Mouse (Mus musculus) neural tube, embryonic 14.5 days (tissue): ENCODE measurements at regions not wholly inside any gene's neighbourhood (a gene's known extent, or its start where the extent isn't known, plus 50 kb on each side); places are given as distances from the start of the nearest gene placed in this dataset.

Experiments used
- ATAC-seq: fragments of 200-750 bp; cut with Nextera tagmentation; 2 replicates; pipeline ENCODE4 v1.8.0; 2017; ENCODE audit warnings: low read depth, mild to moderate bottlenecking, moderate TSS enrichment, moderate library complexity
- H3K27ac ChIP-seq: fragments of 300-500 bp; sonication (generic); 2 replicates; pipeline ENCODE4 v1.5.1; 2014; ENCODE audit warnings: low read depth, mild to moderate bottlenecking, control low read depth, low read length, moderate library complexity, mixed read lengths
- H3K27me3 ChIP-seq: fragments of 300-500 bp; sonication (generic); 2 replicates; pipeline ENCODE4 v1.6.1; 2014; ENCODE audit warnings: low read length; ENCODE audit not compliant: control insufficient read depth, insufficient read depth
- H3K36me3 ChIP-seq: fragments of 300-500 bp; sonication (generic); 2 replicates; pipeline ENCODE4 v1.6.1; 2014; ENCODE audit warnings: low read length, mixed read lengths; ENCODE audit not compliant: control insufficient read depth, insufficient read depth
- H3K4me1 ChIP-seq: fragments of 300-500 bp; sonication (generic); 2 replicates; pipeline ENCODE4 v1.6.1; 2014; ENCODE audit warnings: low read length; ENCODE audit not compliant: control insufficient read depth, insufficient read depth
- H3K4me2 ChIP-seq: fragments of 300-500 bp; sonication (generic); 2 replicates; pipeline ENCODE4 v1.6.1; 2014; ENCODE audit warnings: mild to moderate bottlenecking, low read depth, low read length, control low read depth
- H3K4me3 ChIP-seq: fragments of 300-500 bp; sonication (generic); 2 replicates; pipeline ENCODE4 v1.5.1; 2014; ENCODE audit warnings: low read depth, low read length, control low read depth, mixed read lengths
- H3K9ac ChIP-seq: fragments of 300-500 bp; sonication (generic); replicated peaks from 2 replicates; pipeline ENCODE4 v1.6.1; 2014; ENCODE audit warnings: low read depth, mild to moderate bottlenecking, control low read depth, low read length, mixed read lengths
- H3K9me3 ChIP-seq: fragments of 300-500 bp; sonication (generic); 2 replicates; pipeline ENCODE4 v1.6.1; 2016; ENCODE audit warnings: low read length; ENCODE audit not compliant: control insufficient read depth
- WGBS: fragments of 180-500 bp; shearing (Covaris S2); extraction: QIAGEN DNeasy Blood & Tissue Kit; methylation state at CpG from one replicate; pipeline ENCODE4 v1.1.7; 2014; 5-methylcytosine and 5-hydroxymethylcytosine counted together

- no peaks in the 10 kb centered on the region for H3K9me3 ChIP-seq
- no peak for ATAC-seq
- H3K4me3 ChIP-seq = no peak overlapping the region
- no peak overlapping the region for H3K4me2 ChIP-seq
- no peaks in the 10 kb centered on the region for H3K4me1 ChIP-seq
- WGBS = 92% methylated on average over 4 of the region's 4 CpGs
- no peak overlapping the region for H3K9ac ChIP-seq
- H3K36me3 ChIP-seq = no peaks in the 10 kb centered on the region
- no peak overlapping the region for H3K27ac ChIP-seq
- H3K27me3 ChIP-seq = no peaks in the 10 kb centered on the region
Measured at GRCm38 (mm10) chr17:7643640-7644039, 183.5 kb downstream of the Fndc1 start.

- peak; percentile 71 for ATAC-seq
- H3K27me3 ChIP-seq = no peaks in the 10 kb centered on the region
- no peaks in the 10 kb centered on the region for H3K36me3 ChIP-seq
- no peak overlapping the region for H3K27ac ChIP-seq
- H3K4me2 ChIP-seq = no peak overlapping the region
- H3K4me3 ChIP-seq = no peak overlapping the region
- no peaks in the 10 kb centered on the region for H3K9me3 ChIP-seq
- no peak overlapping the region for H3K9ac ChIP-seq
- H3K4me1 ChIP-seq = no peaks in the 10 kb centered on the region
- 40% methylated on average over 3 of the region's 3 CpGs for WGBS
Measured at GRCm38 (mm10) chr17:7642442-7642887, 184.6 kb downstream of the Fndc1 start.

- no peak overlapping the region for H3K4me2 ChIP-seq
- no peaks in the 10 kb centered on the region for H3K4me1 ChIP-seq
- 81% methylated on average over 5 of the region's 5 CpGs for WGBS
- no peaks in the 10 kb centered on the region for H3K9me3 ChIP-seq
- H3K36me3 ChIP-seq = no peaks in the 10 kb centered on the region
- no peak overlapping the region for H3K27ac ChIP-seq
- no peak overlapping the region for H3K4me3 ChIP-seq
- H3K9ac ChIP-seq = no peak overlapping the region
- H3K27me3 ChIP-seq = no peaks in the 10 kb centered on the region
- no peak for ATAC-seq
Measured at GRCm38 (mm10) chr17:7634291-7634664, 192.8 kb downstream of the Fndc1 start.

GRCm38 (mm10) chr17:7633382-7634290, 193.5 kb downstream of the Fndc1 start:
- Histone ChIP-seq H3K9ac (no peak overlapping the region), H3K27me3 (no peaks in the 10 kb centered on the region), H3K36me3 (no peaks in the 10 kb centered on the region), H3K9me3 (no peaks in the 10 kb centered on the region), H3K27ac (no peak overlapping the region), H3K4me2 (no peak overlapping the region), H3K4me3 (no peak overlapping the region), H3K4me1 (no peaks in the 10 kb centered on the region)
- no peak for ATAC-seq
- WGBS = 73% methylated on average over 9 of the region's 9 CpGs

GRCm38 (mm10) chr17:7625746-7626145, 201.4 kb downstream of the Fndc1 start:
- 82% methylated on average over 3 of the region's 3 CpGs for WGBS
- no peaks in the 10 kb centered on the region for H3K36me3 ChIP-seq
- no peak overlapping the region for H3K9ac ChIP-seq
- H3K4me3 ChIP-seq = no peak overlapping the region
- no peaks in the 10 kb centered on the region for H3K9me3 ChIP-seq
- no peak overlapping the region for H3K27ac ChIP-seq
- no peak for ATAC-seq
- H3K4me1 ChIP-seq = no peaks in the 10 kb centered on the region
- no peak overlapping the region for H3K4me2 ChIP-seq
- H3K27me3 ChIP-seq = no peaks in the 10 kb centered on the region

- no peak overlapping the region for H3K27ac ChIP-seq
- 95% methylated on average over 3 of the region's 3 CpGs for WGBS
- H3K27me3 ChIP-seq = no peaks in the 10 kb centered on the region
- no peaks in the 10 kb centered on the region for H3K9me3 ChIP-seq
- no peaks in the 10 kb centered on the region for H3K4me1 ChIP-seq
- H3K36me3 ChIP-seq = no peaks in the 10 kb centered on the region
- no peak overlapping the region for H3K4me2 ChIP-seq
- no peak overlapping the region for H3K9ac ChIP-seq
- H3K4me3 ChIP-seq = no peak overlapping the region
- no peak for ATAC-seq
Measured at GRCm38 (mm10) chr17:7623392-7623791, 203.7 kb downstream of the Fndc1 start.

GRCm38 (mm10) chr17:7621262-7621661, 205.8 kb downstream of the Fndc1 start:
- H3K9ac ChIP-seq = no peak overlapping the region
- 56% methylated on average over 2 of the region's 2 CpGs for WGBS
- no peak for ATAC-seq
- H3K27ac ChIP-seq = no peak overlapping the region
- no peak overlapping the region for H3K4me3 ChIP-seq
- H3K4me1 ChIP-seq = no peaks in the 10 kb centered on the region
- H3K27me3 ChIP-seq = no peaks in the 10 kb centered on the region
- H3K36me3 ChIP-seq = no peaks in the 10 kb centered on the region
- H3K9me3 ChIP-seq = no peaks in the 10 kb centered on the region
- no peak overlapping the region for H3K4me2 ChIP-seq

- H3K27me3 ChIP-seq = no peaks in the 10 kb centered on the region
- ATAC-seq = no peak
Measured at GRCm38 (mm10) chr17:7620166-7620565, 206.9 kb downstream of the Fndc1 start.

GRCm38 (mm10) chr17:7619641-7620040, 207.5 kb downstream of the Fndc1 start:
- Histone ChIP-seq H3K9ac (no peak overlapping the region), H3K4me2 (no peak overlapping the region), H3K4me1 (no peaks in the 10 kb centered on the region), H3K36me3 (no peaks in the 10 kb centered on the region), H3K27me3 (no peaks in the 10 kb centered on the region), H3K27ac (no peak overlapping the region), H3K4me3 (no peak overlapping the region), H3K9me3 (no peaks in the 10 kb centered on the region)
- ATAC-seq = no peak
- WGBS = 67% methylated on average over 5 of the region's 5 CpGs

More at GRCm38 (mm10) chr17:7620166-7620565, 206.9 kb downstream of the Fndc1 start:
- Histone ChIP-seq H3K9me3 (no peaks in the 10 kb centered on the region), H3K27ac (no peak overlapping the region), H3K9ac (no peak overlapping the region), H3K36me3 (no peaks in the 10 kb centered on the region), H3K4me1 (no peaks in the 10 kb centered on the region), H3K4me3 (no peak overlapping the region), H3K4me2 (no peak overlapping the region)
